Mouse (Mus musculus): ENCODE measurements at regions not wholly inside any gene's neighbourhood (a gene's known extent, or its start where the extent isn't known, plus 50 kb on each side); places are given as distances from the start of the nearest gene placed in this dataset.

GRCm38 (mm10) chr15:61879408-61879807 is 956.6 kb upstream of the A1bg start:
- no peak for TF ChIP-seq CTCF (IDR thresholded peaks at IDR 0.05; ENCODE audit: control insufficient read depth, insufficient read depth, low read length)
- TF ChIP-seq POLR2A (IDR thresholded peaks at IDR 0.05; ENCODE audit: borderline replicate concordance, control insufficient read depth, low read depth, low read length), result no peak
- Histone ChIP-seq H3K27ac (ENCODE audit: control insufficient read depth, insufficient read depth, low read depth, low read length, poor library complexity) (no peak overlapping the region), H3K4me3 (replicated peaks; ENCODE audit: control insufficient read depth, low read depth, low read length) (no peak overlapping the region), H3K4me1 (ENCODE audit: control insufficient read depth, insufficient read depth, low read length) (no peaks in the 10 kb centered on the region)
- WGBS, result 83% methylated on average over 3 of the region's 3 CpGs

GRCm38 (mm10) chr15:61873047-61873446 is 950.2 kb upstream of the A1bg start:
- TF ChIP-seq CTCF (IDR thresholded peaks at IDR 0.05; ENCODE audit: control insufficient read depth, insufficient read depth, low read length), result no peak
- TF ChIP-seq POLR2A (IDR thresholded peaks at IDR 0.05; ENCODE audit: borderline replicate concordance, control insufficient read depth, low read depth, low read length), result no peak
- Histone ChIP-seq H3K27ac (ENCODE audit: control insufficient read depth, insufficient read depth, low read depth, low read length, poor library complexity) (no peak overlapping the region), H3K4me3 (replicated peaks; ENCODE audit: control insufficient read depth, low read depth, low read length) (no peak overlapping the region), H3K4me1 (ENCODE audit: control insufficient read depth, insufficient read depth, low read length) (no peaks in the 10 kb centered on the region)
- WGBS, result 68% methylated on average over 2 of the region's 2 CpGs

- Histone ChIP-seq H3K27ac (ENCODE audit: control insufficient read depth, insufficient read depth, low read depth, low read length, poor library complexity) (no peak overlapping the region), H3K4me3 (replicated peaks; ENCODE audit: control insufficient read depth, low read depth, low read length) (no peak overlapping the region), H3K4me1 (ENCODE audit: control insufficient read depth, insufficient read depth, low read length) (no peaks in the 10 kb centered on the region; the same call in 1 of the 2 replicates)
- WGBS, result 55% methylated on average over 6 of the region's 6 CpGs
- TF ChIP-seq CTCF (IDR thresholded peaks at IDR 0.05; ENCODE audit: control insufficient read depth, insufficient read depth, low read length) (no peak), POLR2A (IDR thresholded peaks at IDR 0.05; ENCODE audit: borderline replicate concordance, control insufficient read depth, low read depth, low read length) (no peak)
Observed at GRCm38 (mm10) chr15:61860759-61861158, 937.9 kb upstream of the A1bg start.

- WGBS, result 70% methylated on average over 2 of the region's 2 CpGs
- Histone ChIP-seq H3K4me3 (replicated peaks; ENCODE audit: control insufficient read depth, low read depth, low read length) (no peak overlapping the region), H3K27ac (ENCODE audit: control insufficient read depth, insufficient read depth, low read depth, low read length, poor library complexity) (no peak overlapping the region), H3K4me1 (ENCODE audit: control insufficient read depth, insufficient read depth, low read length) (no peaks in the 10 kb centered on the region; the same call in 1 of the 2 replicates)
- no peak for TF ChIP-seq POLR2A (IDR thresholded peaks at IDR 0.05; ENCODE audit: borderline replicate concordance, control insufficient read depth, low read depth, low read length)
- TF ChIP-seq CTCF (IDR thresholded peaks at IDR 0.05; ENCODE audit: control insufficient read depth, insufficient read depth, low read length), result no peak
Observed at GRCm38 (mm10) chr15:61855880-61856279, 933.1 kb upstream of the A1bg start.

GRCm38 (mm10) chr15:61812671-61813070 is 889.9 kb upstream of the A1bg start:
- no peaks in the 10 kb centered on the region for H3K4me1 ChIP-seq (ENCODE audit: control insufficient read depth, insufficient read depth, low read length)
- no peak overlapping the region for H3K27ac ChIP-seq (ENCODE audit: control insufficient read depth, insufficient read depth, low read depth, low read length, poor library complexity)
- TF ChIP-seq CTCF (IDR thresholded peaks at IDR 0.05; ENCODE audit: control insufficient read depth, insufficient read depth, low read length) (no peak), POLR2A (IDR thresholded peaks at IDR 0.05; ENCODE audit: borderline replicate concordance, control insufficient read depth, low read depth, low read length) (no peak)
- H3K4me3 ChIP-seq (replicated peaks; ENCODE audit: control insufficient read depth, low read depth, low read length), result no peak overlapping the region
- WGBS, result 76% methylated on average over 2 of the region's 2 CpGs

- WGBS, result 74% methylated on average over 2 of the region's 2 CpGs
- no peak overlapping the region for H3K4me3 ChIP-seq (replicated peaks; ENCODE audit: control insufficient read depth, low read depth, low read length)
- H3K4me1 ChIP-seq (ENCODE audit: control insufficient read depth, insufficient read depth, low read length), result no peaks in the 10 kb centered on the region
- TF ChIP-seq POLR2A (IDR thresholded peaks at IDR 0.05; ENCODE audit: borderline replicate concordance, control insufficient read depth, low read depth, low read length), result no peak
- no peak for TF ChIP-seq CTCF (IDR thresholded peaks at IDR 0.05; ENCODE audit: control insufficient read depth, insufficient read depth, low read length)
- H3K27ac ChIP-seq (ENCODE audit: control insufficient read depth, insufficient read depth, low read depth, low read length, poor library complexity), result no peak overlapping the region
Observed at GRCm38 (mm10) chr15:61805379-61805778, 882.6 kb upstream of the A1bg start.

- Histone ChIP-seq H3K4me3 (replicated peaks; ENCODE audit: control insufficient read depth, low read depth, low read length) (no peak overlapping the region), H3K4me1 (ENCODE audit: control insufficient read depth, insufficient read depth, low read length) (no peaks in the 10 kb centered on the region), H3K27ac (ENCODE audit: control insufficient read depth, insufficient read depth, low read depth, low read length, poor library complexity) (no peak overlapping the region)
- WGBS, result 76% methylated on average over 4 of the region's 4 CpGs
- TF ChIP-seq POLR2A (IDR thresholded peaks at IDR 0.05; ENCODE audit: borderline replicate concordance, control insufficient read depth, low read depth, low read length), result no peak
- no peak for TF ChIP-seq CTCF (IDR thresholded peaks at IDR 0.05; ENCODE audit: control insufficient read depth, insufficient read depth, low read length)
Observed at GRCm38 (mm10) chr15:61800155-61800554, 877.3 kb upstream of the A1bg start.

GRCm38 (mm10) chr15:61797827-61798226 is 875.0 kb upstream of the A1bg start:
- Histone ChIP-seq H3K27ac (ENCODE audit: control insufficient read depth, insufficient read depth, low read depth, low read length, poor library complexity) (no peak overlapping the region), H3K4me1 (ENCODE audit: control insufficient read depth, insufficient read depth, low read length) (no peaks in the 10 kb centered on the region), H3K4me3 (replicated peaks; ENCODE audit: control insufficient read depth, low read depth, low read length) (no peak overlapping the region)
- 69% methylated on average over 1 of the region's 1 CpGs for WGBS
- TF ChIP-seq CTCF (IDR thresholded peaks at IDR 0.05; ENCODE audit: control insufficient read depth, insufficient read depth, low read length) (no peak), POLR2A (IDR thresholded peaks at IDR 0.05; ENCODE audit: borderline replicate concordance, control insufficient read depth, low read depth, low read length) (no peak)

GRCm38 (mm10) chr15:61794506-61794905 is 871.7 kb upstream of the A1bg start:
- TF ChIP-seq CTCF (IDR thresholded peaks at IDR 0.05; ENCODE audit: control insufficient read depth, insufficient read depth, low read length) (no peak), POLR2A (IDR thresholded peaks at IDR 0.05; ENCODE audit: borderline replicate concordance, control insufficient read depth, low read depth, low read length) (no peak)
- H3K4me1 ChIP-seq (ENCODE audit: control insufficient read depth, insufficient read depth, low read length), result no peaks in the 10 kb centered on the region
- no peak overlapping the region for H3K4me3 ChIP-seq (replicated peaks; ENCODE audit: control insufficient read depth, low read depth, low read length)
- 80% methylated on average over 3 of the region's 3 CpGs for WGBS
- H3K27ac ChIP-seq (ENCODE audit: control insufficient read depth, insufficient read depth, low read depth, low read length, poor library complexity), result no peak overlapping the region
